Mouse (Mus musculus) ovary, postnatal 14 days (tissue): ENCODE results near the gene Zbtb46.

ENCODE experiments used
- DNase-seq: peaks from one replicate; pipeline ENCODE4 v3.0.0; 2022; ENCODE audit warnings: low spot score

The Zbtb46 gene

GRCm38 (mm10) chr2:181401497-181401896 is 57.7 kb downstream of the Zbtb46 start:
- DNase-seq = no peak

- no peak for DNase-seq
Measured at GRCm38 (mm10) chr2:181397207-181397761, 61.9 kb downstream of the Zbtb46 start.

GRCm38 (mm10) chr2:181394086-181394485 is 65.1 kb downstream of the Zbtb46 start:
- DNase-seq = no peak

GRCm38 (mm10) chr2:181392600-181393213 is 66.5 kb downstream of the Zbtb46 start:
- DNase-seq = peak; percentile 85

GRCm38 (mm10) chr2:181391541-181391940 is 67.7 kb downstream of the Zbtb46 start:
- no peak for DNase-seq

GRCm38 (mm10) chr2:181391022-181391421 is 68.2 kb downstream of the Zbtb46 start:
- DNase-seq = no peak

DNA sequence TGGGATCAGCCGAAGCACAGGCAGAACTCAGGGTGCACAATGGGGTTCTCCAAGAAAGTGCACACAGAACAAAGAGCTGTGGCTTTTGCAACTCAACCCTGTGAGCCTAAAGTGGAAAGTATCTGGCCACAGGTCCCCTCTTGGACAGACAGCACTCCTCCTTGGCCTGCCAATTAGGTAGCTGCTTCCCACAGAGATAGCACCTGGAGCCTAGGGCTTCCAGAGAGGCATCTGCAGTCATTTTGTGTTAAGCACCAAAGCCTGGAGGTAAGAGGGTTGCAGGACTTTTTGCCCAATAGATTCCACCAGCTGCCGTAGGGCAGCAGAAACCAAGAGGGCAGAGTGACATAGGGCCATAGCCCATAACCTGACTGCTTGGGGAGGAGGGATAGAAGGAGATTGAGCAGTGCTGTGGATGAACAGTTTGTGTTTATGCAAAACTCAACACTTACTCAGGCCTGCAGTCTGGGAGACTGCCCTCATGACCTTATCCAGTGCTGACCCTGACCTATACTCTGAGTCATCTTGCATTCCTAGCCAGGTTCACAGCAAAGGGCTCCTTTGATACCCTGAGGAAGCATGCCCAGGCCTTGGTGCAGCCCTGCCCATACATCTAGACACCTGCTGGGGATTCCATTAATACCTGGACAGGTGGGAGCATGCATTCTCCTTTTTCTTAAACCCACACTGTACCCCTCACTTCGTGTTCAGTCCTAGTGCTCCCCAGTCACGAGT is 68.9 kb downstream of the Zbtb46 start:
- no peak for DNase-seq

GRCm38 (mm10) chr2:181386663-181387210 is 72.5 kb downstream of the Zbtb46 start:
- DNase-seq = no peak

DNA sequence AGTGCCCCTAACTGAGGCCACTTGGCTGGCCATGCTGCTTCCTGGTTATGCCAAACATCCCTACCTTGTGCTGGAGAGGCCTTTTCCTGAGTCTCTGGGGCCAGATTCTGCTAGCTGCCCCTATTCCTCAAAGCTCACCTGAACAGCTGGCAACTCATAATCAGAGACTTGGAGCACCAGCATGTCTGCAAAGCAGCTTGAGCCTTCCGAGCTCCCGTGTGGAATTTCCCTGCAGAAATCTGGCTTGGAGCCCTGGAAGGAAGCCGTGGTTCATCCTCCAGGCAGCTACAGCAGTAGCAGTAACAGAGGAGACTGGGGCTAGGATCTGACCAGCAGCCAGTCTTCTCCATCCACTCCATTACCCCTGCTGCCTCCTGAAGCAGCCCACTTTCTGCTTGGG is 73.3 kb downstream of the Zbtb46 start:
- DNase-seq = peak; percentile 42

- DNase-seq = peak; percentile 36
Measured at GRCm38 (mm10) chr2:181384919-181385391, 74.3 kb downstream of the Zbtb46 start.

DNA sequence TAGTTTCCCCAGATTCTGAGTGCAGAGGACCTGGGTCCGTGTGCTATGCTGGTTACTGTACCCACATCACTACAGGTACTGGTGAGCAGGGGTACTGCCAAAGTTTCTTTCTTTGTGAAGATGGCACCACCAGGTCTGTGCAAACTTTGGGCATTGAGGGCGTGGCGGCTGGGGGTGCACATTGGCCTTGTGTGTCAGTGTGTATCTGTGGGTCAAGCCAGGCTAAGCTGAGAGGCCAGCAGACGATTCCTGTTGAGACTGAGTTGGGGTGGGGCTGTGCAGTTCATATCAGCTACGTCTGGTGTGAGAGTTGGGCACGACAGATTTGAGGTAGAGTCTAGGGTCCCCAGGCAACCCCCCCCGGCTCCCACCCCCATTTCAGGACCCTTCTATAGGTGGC is 74.8 kb downstream of the Zbtb46 start:
- no peak for DNase-seq

DNA sequence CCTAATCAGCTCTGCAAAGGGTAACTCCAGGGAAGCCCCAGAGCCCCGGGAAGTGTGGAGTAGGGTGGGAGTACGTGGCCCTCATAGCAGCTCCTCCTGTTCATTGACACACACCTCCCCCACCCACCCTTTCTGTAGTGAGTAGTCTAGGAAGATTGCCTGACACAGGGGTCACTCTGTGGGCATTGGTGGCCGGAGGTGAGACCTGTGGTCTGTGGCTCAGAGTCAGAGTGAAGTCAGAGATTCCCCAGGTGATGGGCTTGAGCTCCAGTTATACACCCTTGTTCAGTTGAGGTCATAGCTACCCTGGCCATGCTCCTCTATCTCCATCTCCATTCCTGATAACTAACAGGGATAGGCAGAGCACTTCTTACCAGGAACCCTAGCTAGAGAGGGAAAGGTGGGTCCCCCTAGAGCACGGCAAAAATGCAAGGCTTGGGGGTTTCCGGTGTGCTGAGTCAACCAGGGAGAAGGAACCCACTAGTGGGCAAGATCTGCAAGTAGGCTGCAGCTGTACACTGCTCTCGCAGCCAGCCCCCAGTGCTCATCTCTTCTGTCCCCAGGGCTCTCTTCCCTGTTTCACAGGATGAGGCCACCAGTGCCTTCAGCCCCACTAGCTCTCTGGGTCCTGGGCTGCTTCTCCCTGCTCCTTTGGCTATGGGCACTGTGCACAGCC is 77.5 kb downstream of the Zbtb46 start:
- no peak for DNase-seq

DNA sequence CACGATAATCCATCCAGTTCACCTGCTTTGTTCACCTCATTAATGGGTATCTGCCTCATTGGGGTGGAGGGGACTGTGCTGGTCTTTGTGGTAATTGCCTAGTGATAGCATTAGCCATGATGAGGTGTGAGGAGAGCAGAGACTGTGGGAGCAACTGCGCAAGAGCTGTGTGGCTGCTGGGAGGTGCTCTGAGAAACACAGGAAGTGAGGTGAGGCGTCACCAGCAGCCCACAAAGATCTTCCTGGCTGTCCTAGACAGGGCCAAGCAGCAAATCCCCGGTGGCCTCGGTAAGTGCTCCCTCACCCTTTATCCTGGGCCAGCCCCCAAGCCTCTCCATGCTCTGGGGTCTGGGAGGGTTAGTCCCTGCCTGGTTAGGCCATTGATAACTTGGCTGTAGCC is 78.1 kb downstream of the Zbtb46 start:
- DNase-seq = no peak

- no peak for DNase-seq
Measured at GRCm38 (mm10) chr2:181380251-181380650, 79.0 kb downstream of the Zbtb46 start.

DNA sequence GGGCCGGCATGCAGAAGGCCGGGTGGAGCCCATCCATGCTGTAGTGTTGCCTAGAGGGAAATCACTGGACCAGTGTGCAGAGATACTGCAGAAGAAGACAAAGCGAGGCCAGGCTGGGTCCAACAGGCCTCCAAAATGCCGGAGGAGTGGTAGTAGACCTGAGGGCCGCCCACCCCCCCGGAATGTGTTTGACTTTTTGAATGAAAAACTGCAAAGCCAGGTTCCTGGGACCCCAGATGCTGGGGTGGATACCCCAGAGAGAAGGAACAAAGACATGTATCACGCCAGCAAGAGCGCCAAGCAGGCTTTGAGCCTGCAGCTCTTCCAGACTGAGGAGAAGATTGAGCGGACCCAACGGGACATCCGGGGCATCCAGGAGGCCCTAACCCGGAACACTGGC is 79.4 kb downstream of the Zbtb46 start, which contains the start of gene Lime1:
Gene Lime1 (plus strand): TSS at position 301 of the 400 bp plus-strand sequence.
- no peak for DNase-seq

DNA sequence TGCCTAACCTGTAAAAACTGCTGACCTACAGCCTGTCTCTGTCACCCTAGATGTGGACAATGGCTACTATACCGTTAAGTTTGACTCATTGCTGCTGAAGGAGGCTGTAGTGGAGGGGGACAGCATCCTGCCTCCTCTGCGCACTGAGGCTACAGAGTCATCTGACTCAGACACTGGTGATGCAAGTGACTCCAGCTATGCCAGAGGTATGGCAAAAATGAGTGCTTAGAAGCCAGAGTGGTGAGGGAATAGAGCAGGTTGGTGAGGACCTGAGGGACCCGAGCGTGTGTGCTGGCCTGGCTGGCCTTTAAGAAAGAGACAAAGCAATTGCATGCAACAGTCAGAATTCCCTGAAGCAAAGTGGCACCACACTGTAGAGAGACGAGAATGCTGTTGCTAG is 80.5 kb downstream of the Zbtb46 start:
- DNase-seq = no peak

- DNase-seq = no peak
Measured at GRCm38 (mm10) chr2:181377230-181377629, 82.0 kb downstream of the Zbtb46 start.

GRCm38 (mm10) chr2:181375787-181376186 is 83.4 kb downstream of the Zbtb46 start:
- DNase-seq = no peak

DNA sequence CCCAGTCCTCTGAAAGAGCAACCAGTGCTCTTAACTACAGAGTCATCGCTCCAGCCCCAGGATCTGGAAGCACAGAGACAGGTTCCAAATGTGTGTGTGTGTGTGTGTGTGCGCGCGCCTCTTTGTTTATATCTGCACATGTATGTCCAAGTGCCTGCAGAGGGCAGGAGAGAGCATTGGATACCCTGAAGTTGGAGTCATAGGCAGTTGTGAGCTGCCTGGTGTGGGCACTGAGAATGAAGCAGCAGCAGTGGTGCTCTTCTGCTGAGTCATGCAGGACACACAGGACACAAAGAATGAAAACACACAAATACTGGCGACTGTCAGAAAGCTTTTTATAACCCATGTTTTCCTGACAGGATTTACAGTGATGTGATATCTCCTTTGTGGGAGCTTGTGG is 89.2 kb downstream of the Zbtb46 start:
- DNase-seq = no peak

GRCm38 (mm10) chr2:181365655-181366075 is 93.6 kb downstream of the Zbtb46 start:
- DNase-seq = no peak

DNA sequence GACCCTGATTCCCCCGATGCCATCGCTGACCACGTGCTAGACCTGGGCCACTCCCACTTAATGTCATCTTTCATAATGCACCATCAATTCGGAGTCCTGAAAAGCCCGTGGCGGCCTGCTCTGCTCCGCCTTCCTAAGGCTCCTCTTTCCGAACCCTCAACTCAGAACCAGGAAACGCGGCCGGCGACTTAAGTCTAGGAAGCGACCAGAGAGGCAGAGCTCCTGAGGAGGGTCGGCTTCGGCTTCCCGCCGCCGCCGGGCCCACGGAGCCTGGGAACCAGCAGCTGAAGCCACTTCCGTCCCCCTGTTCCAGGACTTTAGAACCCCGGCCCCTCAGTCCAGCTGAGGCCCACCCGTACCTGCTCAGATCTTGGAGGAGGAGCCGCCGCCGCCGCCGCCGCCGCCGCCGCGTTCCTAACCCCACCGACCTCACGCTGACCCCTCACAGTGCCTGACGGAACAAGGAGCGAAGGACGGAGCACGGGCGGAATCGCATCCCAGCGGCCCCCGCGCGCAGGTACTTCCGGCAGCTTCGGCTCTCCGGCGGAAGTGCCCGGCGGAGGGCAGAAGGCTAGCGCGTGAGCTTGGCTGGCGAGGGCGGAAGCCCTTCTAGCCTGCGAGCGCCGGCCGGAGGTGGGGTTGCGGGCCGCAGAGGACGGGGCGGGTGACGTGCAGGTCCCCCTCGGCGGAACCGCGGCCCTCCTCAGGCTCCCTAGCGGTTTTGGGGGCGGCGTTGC is 94.2 kb downstream of the Zbtb46 start, which contains the start of the genes Zgpat and Arfrp1:
Gene Zgpat (plus strand): TSS at position 69 of the 737 bp plus-strand sequence.
Gene Arfrp1 (minus strand): TSS at position 545 of the 737 bp plus-strand sequence.
- peak; percentile 70 for DNase-seq
